Mouse (Mus musculus) embryonic fibroblast, embryonic 13.5 days (primary cell): ENCODE results near the gene Fcho2.

Experiments used
- CTCF ChIP-seq: IDR thresholded peaks from 2 replicates; pipeline ENCODE4 v1.5.1; 2011; ENCODE audit warnings: mild to moderate bottlenecking, control low read depth, low read length, moderate library complexity, borderline replicate concordance; ENCODE audit not compliant: insufficient read depth
- POLR2A ChIP-seq: IDR thresholded peaks from 2 replicates; pipeline ENCODE4 v1.6.1; 2011; ENCODE audit warnings: low read depth, mild to moderate bottlenecking, control low read depth, low read length, moderate library complexity

GRCm38 (mm10) chr13:98701309-98701675, 114.0 kb downstream of the Fcho2 start:
- TF ChIP-seq POLR2A = no peak
- no peak for TF ChIP-seq CTCF
